16 mouse cellular contexts compared by ENCODE assay signal in the genomic region with DNA sequence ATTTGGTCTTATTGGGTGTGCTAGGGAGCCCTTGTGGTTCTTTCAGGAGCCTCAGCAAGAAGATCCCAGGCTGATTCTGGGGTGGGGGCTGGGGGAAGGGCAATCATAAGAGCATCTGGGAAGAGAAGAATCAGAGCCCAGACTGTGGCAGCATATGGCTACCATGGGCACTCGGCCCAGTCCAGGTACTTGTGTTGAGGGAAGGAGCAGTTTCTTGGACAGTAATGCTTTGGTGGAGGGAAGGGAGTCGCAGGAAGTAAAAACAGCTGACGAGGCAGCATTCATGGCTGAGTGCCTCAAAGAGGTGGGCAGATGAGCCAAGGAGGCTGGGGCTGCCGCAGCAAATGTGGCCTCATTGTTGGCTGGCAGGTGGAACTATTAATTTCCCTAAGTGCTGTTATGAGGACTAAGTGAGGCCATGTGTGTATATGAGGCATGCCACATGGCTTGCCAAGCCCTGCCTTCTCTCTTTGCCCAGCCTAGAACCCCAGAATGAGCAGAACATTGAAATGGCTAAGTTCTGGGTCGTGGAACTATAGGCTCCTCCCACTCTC.
DNase-seq lines count a peak whose midpoint lies in the region; ATAC-seq and TF ChIP-seq lines count a peak whose summit lies in the region.
"Had no signal": no experiment of that assay in that cellular context is flagged by ENCODE, and none has a peak within 500 bp of the region (broad histone marks: within the 10 kb centered on the region; RNA-seq: fewer than 3 reads in every experiment).

No protein-coding gene starts in this region.

- H3K4me2 ChIP-seq in forebrain, postnatal 0 days (ENCODE audit: low read depth), result no peak overlapping the region
- H3K4me2 ChIP-seq: lung, embryonic 14.5 days had no signal

- no peak for TF ChIP-seq POLR2A in cerebellum, adult 2 months (IDR thresholded peaks at IDR 0.05; ENCODE audit: borderline replicate concordance, insufficient read depth, low read length)

- H3K27me3 ChIP-seq in cerebellum, adult 2 months (ENCODE audit: control insufficient read depth, insufficient read depth, low read length), result no peaks in the 10 kb centered on the region
- no peaks in the 10 kb centered on the region for H3K27me3 ChIP-seq in forebrain, postnatal 0 days (ENCODE audit: insufficient read depth, low read length)

- no peaks in the 10 kb centered on the region for H3K9me3 ChIP-seq in forebrain, postnatal 0 days (ENCODE audit: low read length)

- H3K4me3 ChIP-seq in cerebellum, adult 2 months (replicated peaks; ENCODE audit: insufficient read depth, low read depth, low read length), result no peak overlapping the region
- H3K4me3 ChIP-seq in forebrain, postnatal 0 days (ENCODE audit: low read depth, low read length), result no peak overlapping the region

- peak; percentile 36 for DNase-seq in layer of hippocampus, adult 11-12 months (ENCODE audit: low spot score)
- no peak for DNase-seq in layer of hippocampus, postnatal 14 days (ENCODE audit: low spot score in 2 of 2)
- DNase-seq in cerebellum, adult 2 months, result peak; percentile 65 to 76
- peak; percentile 33 for DNase-seq in forebrain, postnatal 0 days
- no peak for DNase-seq in kidney, postnatal 25 days
- DNase-seq in T-cell, adult 2 months (ENCODE audit: low spot score), result no peak
- DNase-seq: adrenal gland, postnatal 10 days; heart, adult 18-20 months; kidney, adult 9 months; liver; midbrain, embryonic 14.5 days had no signal

- no peak overlapping the region for H3K27ac ChIP-seq in cerebellum, adult 2 months (ENCODE audit: insufficient read depth, low read length)
- no peak overlapping the region for H3K27ac ChIP-seq in forebrain, postnatal 0 days (ENCODE audit: low read depth, low read length)
- H3K27ac ChIP-seq: macrophage had no signal

- no peaks in the 10 kb centered on the region for H3K36me3 ChIP-seq in forebrain, postnatal 0 days (ENCODE audit: insufficient read depth)
- H3K36me3 ChIP-seq: G1E had no signal

- no peak for TF ChIP-seq CTCF in cerebellum, adult 2 months (IDR thresholded peaks at IDR 0.05; ENCODE audit: borderline replicate concordance, insufficient read depth, low read depth, low read length)
- TF ChIP-seq CTCF in forebrain, postnatal 0 days (IDR thresholded peaks at IDR 0.05; ENCODE audit: low read depth), result no peak

- ATAC-seq in cerebellum, adult (ENCODE audit: insufficient number of reproducible peaks, low FRiP score, low TSS enrichment), result peak; percentile 37; the same call in 1 of the 2 replicates
- no peak for ATAC-seq in forebrain, postnatal 0 days
- ATAC-seq: inflammation-experienced regulatory T-cells, adult 6 months had no signal

- H3K4me1 ChIP-seq in cerebellum, adult 2 months (ENCODE audit: control insufficient read depth, insufficient read depth, low read length), result peaks cover 16% of the 10 kb centered on the region
- H3K4me1 ChIP-seq in forebrain, postnatal 0 days (ENCODE audit: insufficient read depth), result no peaks in the 10 kb centered on the region

- no peak overlapping the region for H3K9ac ChIP-seq in forebrain, postnatal 0 days
- H3K9ac ChIP-seq: lung, embryonic 14.5 days had no signal

- WGBS in cerebellum, adult 2 months, result 16% methylated on average over 5 of the region's 5 CpGs
- 62% methylated on average over 5 of the region's 5 CpGs for WGBS in forebrain, postnatal 0 days

Comparison
In these comparisons a context has a peak if more than half of its experiments do, and no peak if none do; other contexts are left out.
1. DNase-seq: peak in layer of hippocampus, adult 11-12 months (single experiment), cerebellum, adult 2 months (2 of 2) and forebrain, postnatal 0 days (single experiment); none in layer of hippocampus, postnatal 14 days (0 of 2), kidney, postnatal 25 days (0 of 2) and T-cell, adult 2 months (single experiment).